Mouse (Mus musculus): ENCODE measurements around the gene Sh3bp4.

Sh3bp4 gene

DNA sequence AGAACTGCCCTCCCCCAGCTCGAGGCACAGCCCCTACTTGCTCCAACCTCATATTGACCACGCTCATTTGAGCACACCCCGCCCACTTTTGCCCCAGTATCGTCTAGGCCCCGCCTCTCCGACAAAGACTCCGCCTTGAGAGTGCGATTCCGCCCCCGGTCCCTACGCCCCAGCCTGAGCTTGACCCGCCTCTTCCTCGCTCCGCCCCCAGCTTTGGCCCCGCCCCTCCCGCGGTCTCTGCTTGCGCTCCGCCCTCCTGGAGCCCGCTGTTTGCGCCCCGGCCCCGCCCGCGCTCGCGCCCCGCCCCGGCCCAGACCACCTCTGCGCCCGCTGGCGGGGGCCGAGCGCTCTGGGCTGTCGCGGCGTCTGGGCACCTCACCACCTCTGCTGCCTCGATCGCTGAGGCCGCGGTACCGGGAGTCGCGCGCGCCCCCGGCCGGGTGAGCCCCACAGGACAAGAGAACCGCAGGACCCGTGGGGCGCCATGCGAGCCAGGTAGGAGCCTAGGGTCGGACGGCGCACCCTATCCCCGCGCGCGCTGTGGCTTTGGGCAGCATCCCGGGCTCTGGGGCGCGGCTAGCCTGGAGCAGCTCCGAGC, at the start of gene Sh3bp4:
Gene Sh3bp4, plus strand, starts transcription at position 313 of the 598 bp plus-strand sequence.
- DNase-seq (ENCODE audit: low spot score in 2 of 2), result peak; percentile 91 to 95

DNA sequence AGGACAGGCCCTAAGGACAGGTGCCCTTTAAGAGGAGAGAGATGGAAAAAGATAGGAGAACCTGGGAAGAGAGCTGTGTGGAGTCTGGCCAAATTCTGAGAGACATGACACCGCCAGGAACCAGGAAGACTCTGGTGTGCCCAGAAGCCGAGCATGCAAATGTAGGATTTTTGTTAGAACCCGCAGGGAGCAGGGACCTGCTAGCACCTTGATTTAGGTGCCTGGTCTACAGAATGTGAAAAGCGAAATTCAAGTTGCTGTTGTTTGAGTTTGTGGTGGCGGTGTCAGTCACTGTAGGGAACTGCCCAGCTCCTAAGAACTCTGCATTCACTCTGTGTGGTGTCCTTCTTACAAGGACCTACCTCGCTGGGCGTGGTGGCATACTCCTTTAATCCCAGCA, 47.2 kb upstream of the Sh3bp4 start:
- DNase-seq (ENCODE audit: low spot score in 2 of 2), result no peak

DNA sequence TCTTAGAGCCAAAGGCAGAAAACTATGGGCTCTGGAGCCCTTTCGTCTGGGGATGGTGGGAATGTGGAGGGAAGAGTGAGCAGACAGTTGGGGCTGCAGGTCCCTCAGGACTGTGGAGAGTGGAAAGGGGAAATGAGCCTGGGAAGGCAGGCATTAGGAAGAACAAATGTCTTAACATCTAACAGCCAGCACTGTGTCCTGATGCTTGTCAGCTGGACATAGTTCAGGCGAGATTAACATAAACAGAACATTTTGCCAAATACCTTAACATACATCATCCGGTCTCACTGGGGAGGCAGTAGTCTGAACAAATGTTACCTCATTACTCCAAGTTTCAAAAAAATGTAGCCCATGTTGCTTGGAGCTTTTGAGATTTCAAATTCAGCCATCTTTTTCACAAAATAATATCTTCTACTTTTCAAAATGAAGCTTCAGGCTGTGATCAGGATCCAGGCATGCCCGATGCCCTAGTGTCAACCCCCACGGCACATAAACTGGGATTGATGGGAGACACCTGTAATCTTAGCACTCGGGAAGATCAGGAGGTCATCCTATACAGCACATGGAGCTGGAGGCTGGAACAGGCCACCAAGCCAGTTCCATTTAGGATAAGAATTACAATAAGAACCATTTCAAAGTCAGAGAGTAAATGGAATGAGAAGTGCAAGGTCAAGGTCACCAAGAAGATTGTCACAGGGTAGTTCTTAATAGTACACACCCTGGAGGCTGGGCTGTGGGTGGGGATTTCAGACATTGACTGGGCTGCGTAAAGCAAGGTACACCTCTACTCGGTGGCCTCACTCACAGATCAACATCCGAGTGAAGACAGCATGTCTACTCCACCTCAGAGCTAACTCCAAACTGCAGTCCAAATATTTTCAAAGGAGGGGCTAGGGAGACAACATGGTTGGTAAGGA, 45.3 kb upstream of the Sh3bp4 start:
- no peak for DNase-seq (ENCODE audit: low spot score in 2 of 2)

DNA sequence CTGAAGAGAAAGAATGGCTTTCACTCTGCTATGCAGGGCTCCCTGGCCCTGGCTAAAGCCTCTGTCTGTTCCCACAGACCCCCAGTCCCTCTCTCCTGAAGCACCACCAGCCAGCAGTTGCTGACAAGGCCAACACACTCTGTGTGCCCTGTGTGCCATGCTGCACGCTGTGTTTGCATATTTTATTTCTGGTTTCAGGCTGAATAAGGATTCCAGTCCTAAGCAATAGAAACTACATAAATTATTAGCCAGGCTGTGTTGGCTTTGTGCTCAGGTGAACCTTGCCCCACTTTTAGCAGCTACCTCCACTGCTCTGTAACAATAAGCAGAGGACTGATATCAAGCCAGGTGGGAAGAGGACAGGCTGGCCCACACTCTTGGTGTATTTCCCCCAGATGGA, 44.2 kb upstream of the Sh3bp4 start:
- DNase-seq (ENCODE audit: low spot score in 2 of 2), result no peak

DNA sequence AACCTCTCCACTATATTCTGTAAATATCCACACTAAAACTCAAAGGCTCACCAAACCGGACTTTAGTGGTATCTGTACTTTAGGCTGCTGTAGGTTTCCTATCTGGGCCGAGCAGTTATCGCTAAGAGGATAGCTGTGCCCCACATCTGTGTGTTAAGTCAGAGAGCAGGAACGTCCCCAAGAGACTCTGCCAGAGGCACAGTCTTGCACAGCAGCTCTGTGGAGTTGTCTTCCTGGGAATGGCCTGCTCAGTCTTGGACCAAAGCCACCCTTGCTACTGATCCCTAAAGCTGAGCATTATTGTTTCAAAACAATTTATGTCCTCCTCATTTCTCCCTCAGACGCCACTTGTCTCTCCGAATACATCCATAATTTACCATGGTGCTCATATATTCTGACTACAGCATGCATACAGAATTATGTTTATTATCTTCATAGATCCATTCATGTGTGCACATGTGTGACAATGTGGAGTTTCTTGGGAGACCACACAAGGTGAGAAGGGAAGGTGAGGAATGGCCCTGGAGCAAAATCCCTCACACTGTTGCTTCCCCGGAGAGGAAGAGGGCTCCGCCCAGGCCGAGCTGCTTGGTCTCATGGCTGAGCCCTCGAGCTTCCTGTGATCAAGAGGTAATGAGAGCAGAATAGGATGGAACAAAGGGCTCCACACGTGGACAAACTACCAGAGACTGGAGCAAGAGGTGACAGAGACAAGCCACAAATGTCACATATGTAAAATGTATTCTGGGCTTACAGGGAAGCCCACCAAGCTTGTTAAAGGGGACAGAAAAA, 40.9 kb upstream of the Sh3bp4 start:
- DNase-seq (ENCODE audit: low spot score in 2 of 2), result no peak

DNA sequence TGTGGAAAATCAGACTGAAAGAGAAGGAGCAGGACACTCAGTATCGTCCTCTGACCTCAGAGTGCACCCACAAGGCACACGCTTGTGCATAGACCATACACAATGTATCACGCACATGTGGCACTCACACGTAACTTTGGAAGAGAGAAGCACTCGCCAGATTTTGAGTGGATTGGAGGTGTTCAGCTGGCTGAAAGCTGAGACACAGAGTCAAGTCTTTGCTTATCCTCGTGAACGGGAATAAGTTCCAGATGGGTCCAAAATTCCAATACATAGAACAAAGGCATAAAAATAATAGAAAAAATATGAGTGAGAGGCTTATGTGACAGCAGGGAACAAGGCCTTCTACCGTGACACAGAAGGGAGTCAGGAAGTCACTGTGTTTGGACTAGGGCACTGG, 36.6 kb upstream of the Sh3bp4 start:
- DNase-seq (ENCODE audit: low spot score in 2 of 2), result no peak

DNA sequence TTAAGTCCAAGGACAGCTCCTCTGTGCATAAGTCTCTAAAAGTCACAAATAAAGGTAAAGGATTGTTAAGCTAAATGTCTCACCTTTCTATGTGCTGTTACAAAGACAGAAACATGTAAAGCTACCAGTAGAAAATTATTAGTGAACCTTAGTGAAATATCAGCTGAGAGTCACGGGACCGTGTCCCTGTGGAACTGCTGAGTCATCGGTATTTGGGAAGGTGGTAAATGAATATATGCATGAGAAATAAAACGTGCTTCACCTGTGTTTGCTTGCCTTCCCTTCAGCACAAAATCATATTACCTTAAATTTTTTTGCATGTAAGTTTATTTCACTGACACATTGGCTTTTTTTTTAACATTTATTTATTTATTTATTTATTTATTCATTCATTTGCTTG, 36.2 kb upstream of the Sh3bp4 start:
- no peak for DNase-seq (ENCODE audit: low spot score in 2 of 2)

DNA sequence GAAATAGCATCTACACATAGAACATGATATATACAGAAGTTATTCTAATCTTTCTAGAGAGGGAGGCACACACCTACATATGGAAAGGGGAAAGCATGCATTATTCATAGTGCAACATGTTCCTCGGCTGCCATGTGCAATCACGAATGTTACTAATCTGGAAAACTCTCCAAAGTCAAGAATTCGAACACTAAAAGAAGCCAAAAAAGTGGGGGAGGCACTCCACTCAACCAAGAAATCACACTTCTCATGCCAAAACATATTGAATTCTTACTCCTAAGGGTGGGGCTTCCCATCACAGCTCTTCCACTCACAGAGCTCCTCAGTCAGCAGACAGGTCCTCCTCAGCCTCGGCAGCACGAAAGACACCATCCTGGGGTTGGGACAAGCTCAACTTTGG, 35.1 kb upstream of the Sh3bp4 start:
- peak; percentile 33 to 53 for DNase-seq (ENCODE audit: low spot score in 2 of 2)

DNA sequence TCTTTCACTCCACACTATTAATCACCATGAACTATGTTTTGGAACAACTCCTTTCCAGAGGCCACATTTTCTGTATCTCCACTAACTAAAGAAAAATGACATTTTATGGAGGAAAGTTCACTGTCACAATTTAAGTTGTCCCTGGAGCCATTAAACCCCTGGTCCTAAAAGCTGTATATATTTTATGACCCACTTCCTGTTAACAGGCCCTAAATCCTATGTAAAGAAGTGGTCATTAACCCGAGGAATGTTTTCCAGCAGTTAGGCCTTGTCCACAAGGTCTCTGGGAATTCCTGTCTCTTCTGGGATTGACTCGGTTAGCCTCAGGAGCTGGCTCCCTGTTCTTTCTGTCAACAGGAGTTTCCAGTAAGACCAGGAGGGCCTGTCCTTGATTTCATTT, 30.4 kb upstream of the Sh3bp4 start:
- DNase-seq (ENCODE audit: low spot score in 2 of 2), result no peak

DNA sequence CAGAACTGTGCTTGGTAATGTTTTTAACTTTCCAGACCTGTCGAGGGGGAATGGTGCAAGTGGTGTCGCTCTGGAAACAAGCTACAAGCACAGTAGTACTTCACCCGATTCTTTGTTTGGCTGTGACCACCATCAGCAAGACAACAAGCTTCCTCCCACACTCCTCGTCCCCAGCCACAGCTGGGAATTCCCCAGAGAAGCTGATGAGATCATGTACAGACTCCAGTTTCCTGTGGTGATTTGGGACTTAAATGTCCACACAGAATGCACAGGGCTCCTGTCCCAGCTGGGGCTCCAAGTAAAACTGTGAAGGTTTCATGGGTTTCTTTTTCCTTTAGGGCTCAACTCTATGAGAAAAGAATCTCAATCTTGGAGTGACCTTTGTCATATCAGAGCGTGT, 28.9 kb upstream of the Sh3bp4 start:
- DNase-seq (ENCODE audit: low spot score in 2 of 2), result no peak

DNA sequence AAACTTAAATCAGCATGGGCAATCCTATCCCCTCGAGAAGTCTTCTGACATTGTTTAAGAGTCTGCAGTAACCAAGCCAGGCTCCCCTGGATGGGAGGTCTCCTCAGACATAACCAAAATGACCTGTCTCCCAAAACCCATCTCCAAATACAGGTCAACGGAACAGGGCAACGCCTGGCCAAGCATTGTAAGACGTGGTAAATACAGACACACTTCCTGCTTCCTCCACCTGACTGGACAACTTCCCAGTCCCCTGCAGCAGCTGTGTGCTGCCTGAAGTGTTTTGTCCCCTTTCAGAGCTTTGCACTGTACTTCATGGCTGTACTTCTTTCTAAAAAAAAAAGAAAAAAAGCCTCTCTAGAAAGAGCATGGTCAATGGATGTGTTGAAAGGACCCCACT, 28.1 kb upstream of the Sh3bp4 start:
- DNase-seq (ENCODE audit: low spot score in 2 of 2), result no peak

DNA sequence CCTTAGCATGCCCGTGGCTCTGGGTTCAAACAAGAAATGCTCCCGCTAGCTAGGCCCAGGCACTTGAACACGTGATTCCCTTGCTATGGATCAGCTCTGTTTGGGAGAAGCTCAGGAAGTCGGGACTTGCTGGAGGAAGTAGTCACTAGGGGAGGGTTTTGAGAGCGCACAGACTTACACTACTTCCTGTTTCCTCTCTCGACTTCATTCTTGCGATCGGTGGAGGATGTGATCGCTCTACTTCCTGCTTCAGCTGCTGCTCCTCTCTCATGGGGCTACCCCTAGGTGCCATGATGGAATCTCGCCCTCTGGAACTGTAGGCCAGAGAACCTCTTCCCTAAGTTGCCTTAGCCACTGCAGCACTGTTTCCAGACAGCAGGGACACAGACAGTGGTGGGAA, 27.3 kb upstream of the Sh3bp4 start:
- no peak for DNase-seq (ENCODE audit: low spot score in 2 of 2)

DNA sequence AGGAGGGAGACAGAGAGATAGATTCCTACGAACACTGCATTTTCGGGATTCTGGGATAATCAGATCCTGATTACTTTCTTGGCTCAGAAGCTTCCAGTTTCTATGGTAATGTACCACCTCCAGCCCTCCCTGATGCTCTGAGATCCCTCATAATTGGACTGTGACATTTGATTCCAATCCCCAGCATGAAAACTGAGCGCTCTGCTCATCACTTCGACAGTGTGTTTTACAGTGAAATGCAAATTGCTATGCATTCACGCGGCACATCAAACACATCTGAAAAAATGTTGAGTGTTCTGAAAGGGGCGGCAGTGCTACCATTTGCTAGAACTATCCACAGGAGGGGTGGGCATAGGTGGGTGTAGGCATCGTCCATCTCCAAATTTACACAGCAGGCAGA, 24.8 kb upstream of the Sh3bp4 start:
- DNase-seq (ENCODE audit: low spot score in 2 of 2), result no peak

DNA sequence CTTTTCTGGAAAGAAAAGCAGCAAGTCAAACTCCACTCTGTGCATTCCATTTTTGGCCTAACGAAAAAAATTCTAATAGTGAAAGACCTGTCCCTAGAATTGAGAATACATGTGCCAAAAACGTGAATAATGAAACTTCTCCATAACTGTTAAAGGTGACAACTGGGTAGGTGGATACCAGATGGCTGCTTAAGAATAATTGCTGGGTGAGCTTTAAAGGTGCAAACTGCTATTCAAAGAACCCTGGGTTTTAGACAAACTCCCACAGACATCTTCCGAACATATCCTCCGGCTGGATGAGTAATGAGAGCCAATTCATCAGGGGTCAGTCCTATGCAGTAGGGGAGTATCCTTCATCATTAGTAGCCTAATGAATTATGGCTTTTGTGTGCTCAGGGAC, 20.7 kb upstream of the Sh3bp4 start:
- peak in 1 of 2 experiments; percentile 42 for DNase-seq (ENCODE audit: low spot score in 2 of 2)

DNA sequence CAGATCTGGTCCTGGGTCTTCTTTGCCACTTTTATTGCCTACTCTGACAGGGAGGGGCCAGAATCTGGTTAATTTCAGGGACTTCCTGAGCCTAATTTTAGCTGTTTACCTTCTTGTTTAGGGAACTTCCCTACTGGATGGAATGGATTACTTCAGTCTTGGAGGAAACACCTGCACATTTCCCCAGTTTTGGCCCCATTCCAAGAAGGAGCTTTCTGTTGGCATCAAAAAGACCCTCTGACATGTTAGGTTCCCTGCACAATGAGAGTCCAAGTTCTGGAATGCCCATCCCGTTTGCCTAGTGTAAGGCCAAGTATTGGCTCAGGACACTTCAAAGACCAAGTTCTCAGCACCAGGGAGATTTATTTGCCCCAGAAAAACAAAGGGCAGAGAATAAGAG, 14.0 kb upstream of the Sh3bp4 start:
- no peak for DNase-seq (ENCODE audit: low spot score in 2 of 2)

DNA sequence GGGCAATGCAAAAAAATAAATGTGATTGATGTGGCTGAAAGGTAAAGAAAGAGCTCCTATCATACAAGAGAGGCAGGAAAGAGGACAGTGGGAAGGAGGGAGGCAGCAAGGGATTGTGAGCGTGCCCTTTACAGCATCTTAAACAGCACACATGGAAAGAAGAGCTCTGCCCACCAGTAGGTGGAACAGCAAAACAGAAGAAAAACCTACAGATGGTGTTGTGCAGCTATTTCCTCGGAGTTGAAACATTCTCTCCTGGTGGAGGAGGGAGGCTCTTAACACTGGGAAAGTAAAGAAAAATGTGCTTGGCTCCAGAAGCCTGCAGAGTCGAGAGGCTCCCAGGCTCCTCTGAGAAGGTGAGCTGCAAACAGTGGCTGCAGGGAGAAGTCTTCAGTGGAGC, 12.8 kb upstream of the Sh3bp4 start:
- DNase-seq (ENCODE audit: low spot score in 2 of 2), result peak in 1 of 2 experiments; percentile 72

DNA sequence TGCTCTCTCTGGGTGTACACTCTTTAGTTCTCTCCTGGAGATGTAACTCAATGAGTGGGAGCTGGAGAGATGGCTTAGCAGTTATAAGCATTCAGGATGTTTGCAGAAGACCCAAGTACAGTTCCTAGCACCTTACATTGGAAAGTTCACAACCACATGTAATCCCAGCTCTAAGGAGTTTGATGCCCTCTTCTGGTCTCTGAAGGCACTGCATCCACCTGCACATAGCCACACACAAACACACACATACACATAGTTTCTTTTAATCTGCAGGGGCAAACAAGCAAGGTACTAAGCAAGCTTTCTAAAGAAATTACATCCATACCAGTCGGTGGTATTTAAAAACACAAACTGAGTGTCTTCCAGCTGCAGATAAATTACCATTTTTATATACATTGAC, 12.2 kb upstream of the Sh3bp4 start:
- no peak for DNase-seq (ENCODE audit: low spot score in 2 of 2)

DNA sequence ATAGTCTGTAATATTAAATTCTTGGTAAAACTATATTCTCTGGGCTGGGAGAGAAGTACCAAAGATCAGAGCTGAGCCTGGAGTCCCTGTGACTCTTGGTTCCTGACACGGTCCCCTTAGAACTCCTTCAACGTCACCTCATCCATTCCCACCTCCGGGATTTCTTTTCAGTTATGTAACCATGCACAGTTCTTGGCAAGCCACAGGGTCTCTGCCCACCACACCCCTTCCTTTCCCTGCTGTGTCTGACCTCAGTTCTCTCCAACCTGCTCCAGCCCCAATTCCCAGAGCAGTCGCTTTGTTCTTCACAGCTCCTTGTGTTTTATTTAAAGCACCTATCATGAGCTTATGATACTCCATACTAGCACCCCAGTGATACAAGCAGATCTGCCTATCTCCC, 7.2 kb upstream of the Sh3bp4 start:
- DNase-seq (ENCODE audit: low spot score in 2 of 2), result no peak

DNA sequence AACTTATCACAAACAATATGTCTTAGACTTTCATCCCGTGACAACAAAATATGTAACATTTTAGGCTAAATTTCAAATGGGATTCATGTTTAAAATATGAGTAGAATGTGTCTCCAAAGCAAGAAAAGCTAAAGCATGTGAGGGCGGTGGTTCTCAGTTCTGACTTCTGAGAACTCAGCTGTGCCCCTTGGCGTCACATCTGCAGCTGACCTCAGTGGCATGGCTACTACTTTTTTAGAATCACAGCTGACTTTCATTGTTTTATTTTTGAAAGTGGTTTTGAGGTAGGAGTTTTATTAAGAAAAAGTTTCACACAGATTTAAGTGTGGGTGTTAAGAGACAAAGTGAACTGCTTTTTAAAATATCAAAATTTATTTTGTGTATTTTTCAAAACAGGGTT, 6.4 kb upstream of the Sh3bp4 start:
- no peak for DNase-seq (ENCODE audit: low spot score in 2 of 2)

DNA sequence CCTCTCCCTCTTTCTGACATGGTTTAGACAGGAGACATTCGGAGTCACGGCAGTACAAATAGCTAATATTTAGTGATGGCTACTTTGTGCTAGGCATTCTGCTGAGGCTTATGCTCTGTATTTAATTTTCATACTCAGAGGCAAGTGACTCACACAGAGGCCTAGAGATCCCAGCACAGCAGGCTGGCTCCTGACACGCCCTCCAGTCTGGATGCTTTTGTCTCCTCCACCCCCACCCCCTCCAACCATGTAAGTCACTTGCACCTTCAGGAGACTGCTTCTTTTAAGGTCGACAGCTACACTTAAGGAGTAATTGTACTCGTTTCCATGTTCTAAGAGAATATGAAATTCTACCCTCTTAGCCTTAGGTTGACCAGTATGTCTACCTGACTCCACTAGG, 1.4 kb upstream of the Sh3bp4 start:
- no peak for DNase-seq (ENCODE audit: low spot score in 2 of 2)

DNA sequence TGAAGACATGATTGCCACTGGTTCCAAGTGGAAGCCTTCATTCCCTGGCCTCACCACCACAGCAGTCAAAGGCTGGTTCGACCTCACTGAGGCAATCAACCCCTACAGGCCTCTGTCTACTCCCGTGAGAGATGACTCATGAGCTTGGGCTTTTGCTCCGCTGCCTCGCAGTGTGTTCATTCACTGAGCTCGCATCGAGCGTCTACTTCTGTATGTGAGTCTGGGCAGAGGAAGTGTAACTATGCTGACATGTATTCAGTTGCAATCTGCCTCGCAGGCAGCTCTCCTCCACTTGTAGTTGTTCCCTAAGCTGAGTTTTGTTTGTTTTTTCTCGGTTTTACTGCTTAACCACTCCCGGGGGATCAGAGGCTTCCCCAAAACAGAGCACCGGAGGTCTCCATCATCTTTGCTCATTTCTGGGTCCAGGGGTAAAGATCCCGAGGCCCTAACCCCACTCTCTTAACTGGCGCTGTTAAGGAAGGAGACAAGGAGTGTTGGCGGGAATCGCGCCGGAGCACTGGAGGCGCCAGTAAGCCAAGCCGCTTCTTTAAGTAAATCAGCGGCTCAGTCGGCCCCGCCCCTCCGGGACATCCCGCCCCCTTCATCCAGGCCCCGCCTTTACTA, 624 bp upstream of the Sh3bp4 start:
- DNase-seq (ENCODE audit: low spot score in 2 of 2), result peak in 1 of 2 experiments; percentile 41

DNA sequence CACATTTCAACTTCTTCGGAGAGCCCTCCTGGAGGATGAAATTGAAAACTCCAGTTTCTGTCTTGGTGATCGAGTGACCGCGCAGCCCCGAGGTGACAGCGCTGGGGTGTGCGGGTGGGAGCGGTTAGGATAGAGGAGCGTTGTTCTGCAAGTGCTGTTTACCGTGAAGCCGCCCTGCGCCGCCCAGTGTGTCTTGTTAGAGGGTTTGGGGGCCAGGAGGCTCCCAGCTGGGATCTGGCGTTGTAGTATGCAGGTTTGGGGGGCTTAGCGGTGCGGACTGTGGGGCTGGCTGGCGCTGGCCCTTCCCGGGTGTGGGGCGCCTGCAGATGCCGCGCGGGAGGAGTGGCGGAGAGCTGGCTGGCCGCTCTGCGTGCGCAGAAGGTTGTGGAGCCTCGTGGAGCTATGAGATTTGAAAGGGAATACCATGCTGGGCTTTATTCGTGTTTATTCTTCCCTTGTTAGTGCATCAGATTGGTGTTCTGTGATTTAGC, 701 bp downstream of the Sh3bp4 start:
- peak in 1 of 2 experiments; percentile 25 for DNase-seq (ENCODE audit: low spot score in 2 of 2)

Data from left cerebral cortex, adult 9 months (tissue).